Mouse (Mus musculus) embryonic facial prominence, embryonic 10.5 days (tissue): ENCODE measurements at regions not wholly inside any gene's neighbourhood (a gene's known extent, or its start where the extent isn't known, plus 50 kb on each side); places are given as distances from the start of the nearest gene placed in this dataset.

Source experiments
- DNase-seq: peaks from one replicate; pipeline ENCODE4 v3.0.0-alpha.2; 2017; ENCODE audit warnings: low spot score
- H3K27ac ChIP-seq: fragments of 300-500 bp; sonication (generic); replicated peaks from 2 replicates; pipeline ENCODE4 v1.5.1; 2016; ENCODE audit warnings: mild to moderate bottlenecking
- H3K27me3 ChIP-seq: fragments of 300-500 bp; sonication (generic); replicated peaks from 2 replicates; pipeline ENCODE4 v1.6.1; 2016; ENCODE audit warnings: low read depth, mild to moderate bottlenecking; ENCODE audit not compliant: poor library complexity, severe bottlenecking
- H3K36me3 ChIP-seq: fragments of 300-500 bp; sonication (generic); replicated peaks from 2 replicates; pipeline ENCODE4 v1.6.1; 2016; ENCODE audit warnings: mild to moderate bottlenecking, moderate library complexity
- H3K4me1 ChIP-seq: fragments of 300-500 bp; sonication (generic); 2 replicates; pipeline ENCODE4 v1.6.1; 2016
- H3K4me3 ChIP-seq: fragments of 300-500 bp; sonication (generic); 2 replicates; pipeline ENCODE4 v1.5.1; 2016; ENCODE audit warnings: mild to moderate bottlenecking, moderate library complexity
- H3K9me3 ChIP-seq: fragments of 300-500 bp; sonication (generic); 2 replicates; pipeline ENCODE4 v1.6.1; 2016; ENCODE audit warnings: mild to moderate bottlenecking
- WGBS: fragments of 180-500 bp; shearing (Covaris S2); methylation state at CpG from one replicate; pipeline ENCODE4 v1.1.7; 2016; 5-methylcytosine and 5-hydroxymethylcytosine counted together

GRCm38 (mm10) chr11:79778522-79778921 is 183.7 kb downstream of the Utp6 start:
- Histone ChIP-seq H3K36me3 (no peaks in the 10 kb centered on the region), H3K27ac (no peak overlapping the region; the same call in 1 of the 2 replicates), H3K4me3 (no peak overlapping the region), H3K4me1 (peaks cover 39% of the 10 kb centered on the region), H3K9me3 (no peaks in the 10 kb centered on the region), H3K27me3 (peaks cover 18% of the 10 kb centered on the region)
- 85% methylated on average over 5 of the region's 5 CpGs for WGBS
- DNase-seq: no peak

GRCm38 (mm10) chr11:79777988-79778387 is 184.2 kb downstream of the Utp6 start:
- H3K36me3 ChIP-seq: no peaks in the 10 kb centered on the region
- peaks cover 39% of the 10 kb centered on the region for H3K4me1 ChIP-seq
- DNase-seq: no peak
- 67% methylated on average over 2 of the region's 2 CpGs for WGBS
- no peak overlapping the region; the same call in 1 of the 2 replicates for H3K27ac ChIP-seq
- peaks cover 16% of the 10 kb centered on the region; the same call in 1 of the 2 replicates for H3K27me3 ChIP-seq
- no peak overlapping the region for H3K4me3 ChIP-seq
- no peaks in the 10 kb centered on the region for H3K9me3 ChIP-seq

GRCm38 (mm10) chr11:79776577-79776976 is 185.6 kb downstream of the Rab11fip4 start:
- Histone ChIP-seq H3K4me1 (peaks cover 41% of the 10 kb centered on the region), H3K36me3 (no peaks in the 10 kb centered on the region), H3K27ac (peak overlapping the region; percentile 65; the same call in 1 of the 2 replicates), H3K27me3 (peaks cover 16% of the 10 kb centered on the region; the same call in 1 of the 2 replicates), H3K4me3 (no peak overlapping the region), H3K9me3 (no peaks in the 10 kb centered on the region)
- WGBS: 21% methylated on average over 6 of the region's 6 CpGs
- DNase-seq: peak; percentile 59

- Histone ChIP-seq H3K4me1 (peaks cover 35% of the 10 kb centered on the region), H3K9me3 (peaks cover 6% of the 10 kb centered on the region), H3K27ac (no peak overlapping the region), H3K27me3 (peaks cover 19% of the 10 kb centered on the region; the same call in 1 of the 2 replicates), H3K36me3 (no peaks in the 10 kb centered on the region), H3K4me3 (no peak overlapping the region)
- WGBS: 70% methylated on average over 1 of the region's 1 CpGs
- no peak for DNase-seq
Measured at GRCm38 (mm10) chr11:79773755-79774154, 182.7 kb downstream of the Rab11fip4 start.

- no peaks in the 10 kb centered on the region for H3K36me3 ChIP-seq
- H3K9me3 ChIP-seq: peaks cover 6% of the 10 kb centered on the region
- WGBS: 10% methylated on average over 3 of the region's 3 CpGs
- no peak overlapping the region for H3K27ac ChIP-seq
- H3K27me3 ChIP-seq: peaks cover 14% of the 10 kb centered on the region; the same call in 1 of the 2 replicates
- DNase-seq: peak; percentile 51
- H3K4me1 ChIP-seq: peaks cover 12% of the 10 kb centered on the region
- H3K4me3 ChIP-seq: no peak overlapping the region
Measured at GRCm38 (mm10) chr11:79771431-79771830, 180.4 kb downstream of the Rab11fip4 start.

- Histone ChIP-seq H3K4me1 (peaks cover 27% of the 10 kb centered on the region), H3K9me3 (peaks cover 6% of the 10 kb centered on the region), H3K4me3 (no peak overlapping the region), H3K27ac (no peak overlapping the region), H3K36me3 (no peaks in the 10 kb centered on the region), H3K27me3 (peaks cover 14% of the 10 kb centered on the region; the same call in 1 of the 2 replicates)
- 94% methylated on average over 5 of the region's 5 CpGs for whole genome bisulfite sequencing
- DNase-seq: no peak
Measured at GRCm38 (mm10) chr11:79767111-79767510, 176.1 kb downstream of the Rab11fip4 start.

- peaks cover 18% of the 10 kb centered on the region; the same call in 1 of the 2 replicates for H3K27me3 ChIP-seq
- H3K36me3 ChIP-seq: no peaks in the 10 kb centered on the region
- no peak overlapping the region for H3K27ac ChIP-seq
- peaks cover 20% of the 10 kb centered on the region for H3K4me1 ChIP-seq
- H3K4me3 ChIP-seq: no peak overlapping the region
- DNase-seq: no peak
- peaks cover 6% of the 10 kb centered on the region for H3K9me3 ChIP-seq
- 96% methylated on average over 2 of the region's 2 CpGs for WGBS
Measured at GRCm38 (mm10) chr11:79766036-79766435, 175.0 kb downstream of the Rab11fip4 start.

- DNase-seq: no peak
- no peak overlapping the region for H3K4me3 ChIP-seq
Measured at GRCm38 (mm10) chr11:79765396-79765795, 174.4 kb downstream of the Rab11fip4 start.

GRCm38 (mm10) chr11:79764026-79764425 is 173.0 kb downstream of the Rab11fip4 start:
- Histone ChIP-seq H3K9me3 (peaks cover 3% of the 10 kb centered on the region; the same call in 1 of the 2 replicates), H3K27me3 (peaks cover 15% of the 10 kb centered on the region; the same call in 1 of the 2 replicates), H3K27ac (no peak overlapping the region), H3K36me3 (no peaks in the 10 kb centered on the region), H3K4me3 (no peak overlapping the region), H3K4me1 (peaks cover 22% of the 10 kb centered on the region)
- no peak for DNase-seq
- WGBS: 79% methylated on average over 6 of the region's 6 CpGs

More at GRCm38 (mm10) chr11:79765396-79765795, 174.4 kb downstream of the Rab11fip4 start:
- no peaks in the 10 kb centered on the region for H3K36me3 ChIP-seq
- peaks cover 18% of the 10 kb centered on the region for H3K4me1 ChIP-seq
- no peak overlapping the region for H3K27ac ChIP-seq
- peaks cover 18% of the 10 kb centered on the region; the same call in 1 of the 2 replicates for H3K27me3 ChIP-seq
- WGBS: 29% methylated on average over 2 of the region's 2 CpGs
- peaks cover 6% of the 10 kb centered on the region for H3K9me3 ChIP-seq

GRCm38 (mm10) chr11:79762654-79763053 is 171.6 kb downstream of the Rab11fip4 start:
- WGBS: 91% methylated on average over 2 of the region's 2 CpGs
- H3K36me3 ChIP-seq: no peaks in the 10 kb centered on the region
- peaks cover 15% of the 10 kb centered on the region; the same call in 1 of the 2 replicates for H3K27me3 ChIP-seq
- H3K27ac ChIP-seq: no peak overlapping the region; the same call in 1 of the 2 replicates
- no peaks in the 10 kb centered on the region for H3K9me3 ChIP-seq
- peaks cover 22% of the 10 kb centered on the region for H3K4me1 ChIP-seq
- no peak overlapping the region for H3K4me3 ChIP-seq
- no peak for DNase-seq

GRCm38 (mm10) chr11:79762027-79762426 is 171.0 kb downstream of the Rab11fip4 start:
- Histone ChIP-seq H3K27me3 (peaks cover 15% of the 10 kb centered on the region; the same call in 1 of the 2 replicates), H3K36me3 (no peaks in the 10 kb centered on the region), H3K27ac (no peak overlapping the region), H3K9me3 (no peaks in the 10 kb centered on the region), H3K4me1 (peaks cover 22% of the 10 kb centered on the region), H3K4me3 (no peak overlapping the region)
- 68% methylated on average over 2 of the region's 2 CpGs for WGBS
- DNase-seq: no peak

GRCm38 (mm10) chr11:79760533-79760932 is 169.5 kb downstream of the Rab11fip4 start:
- no peaks in the 10 kb centered on the region for H3K36me3 ChIP-seq
- WGBS: 87% methylated on average over 4 of the region's 4 CpGs
- H3K27me3 ChIP-seq: peaks cover 15% of the 10 kb centered on the region; the same call in 1 of the 2 replicates
- no peak overlapping the region for H3K27ac ChIP-seq
- no peak for DNase-seq
- H3K4me3 ChIP-seq: no peak overlapping the region
- no peaks in the 10 kb centered on the region for H3K9me3 ChIP-seq
- H3K4me1 ChIP-seq: peaks cover 20% of the 10 kb centered on the region

- Histone ChIP-seq H3K36me3 (no peaks in the 10 kb centered on the region), H3K27ac (no peak overlapping the region), H3K4me1 (peaks cover 9% of the 10 kb centered on the region; the same call in 1 of the 2 replicates), H3K27me3 (peaks cover 15% of the 10 kb centered on the region; the same call in 1 of the 2 replicates), H3K9me3 (no peaks in the 10 kb centered on the region), H3K4me3 (no peak overlapping the region)
- 96% methylated on average over 3 of the region's 3 CpGs for WGBS
- no peak for DNase-seq
Measured at GRCm38 (mm10) chr11:79758281-79758680, 167.3 kb downstream of the Rab11fip4 start.
